Mouse (Mus musculus) forebrain, embryonic 14.5 days (tissue): Measurements from ENCODE around the gene Klhl6. TPM values are rescaled to one million over a fixed set of nuclear protein-coding genes. Genes with fewer than 3 reads are reported as not detected.
A peak's percentile ranks its signal among the peaks of the same experiment; 100 is the strongest.

Experiments
- ATAC-seq: fragments of 200-750 bp; cut with Nextera tagmentation; 2 replicates; pipeline ENCODE4 v1.8.0; 2017; ENCODE audit warnings: mild to moderate bottlenecking, moderate library complexity
- DNase-seq: peaks from one replicate; pipeline ENCODE4 v3.0.0-alpha.2; 2015; ENCODE audit warnings: low spot score
- H3K27ac ChIP-seq: fragments of 300-500 bp; sonication (generic); 2 replicates; pipeline ENCODE4 v1.5.1; 2014; ENCODE audit warnings: low read depth, mild to moderate bottlenecking, control low read depth, low read length, moderate library complexity
- H3K27me3 ChIP-seq: fragments of 300-500 bp; sonication (generic); replicated peaks from 2 replicates; pipeline ENCODE4 v1.6.1; 2014; ENCODE audit warnings: low read length, control low read depth, mixed read lengths; ENCODE audit not compliant: control insufficient read depth, insufficient read depth
- H3K36me3 ChIP-seq: fragments of 300-500 bp; sonication (generic); 2 replicates; pipeline ENCODE4 v1.6.1; 2014; ENCODE audit warnings: low read length, control low read depth; ENCODE audit not compliant: control insufficient read depth, insufficient read depth
- H3K4me1 ChIP-seq: fragments of 300-500 bp; sonication (generic); 2 replicates; pipeline ENCODE4 v1.6.1; 2014; ENCODE audit warnings: antibody characterized with exemption, low read length, control low read depth; ENCODE audit not compliant: control insufficient read depth, insufficient read depth
- H3K4me2 ChIP-seq: fragments of 300-500 bp; sonication (generic); 2 replicates; pipeline ENCODE4 v1.6.1; 2014; ENCODE audit warnings: mild to moderate bottlenecking, control low read depth, low read length
- H3K4me3 ChIP-seq: fragments of 300-500 bp; sonication (generic); 2 replicates; pipeline ENCODE4 v1.5.1; 2014; ENCODE audit warnings: low read depth, low read length, control low read depth
- H3K9ac ChIP-seq: fragments of 300-500 bp; sonication (generic); 2 replicates; pipeline ENCODE4 v1.6.1; 2014; ENCODE audit warnings: mild to moderate bottlenecking, low read length, control low read depth, moderate library complexity
- H3K9me3 ChIP-seq: fragments of 300-500 bp; sonication (generic); replicated peaks from 2 replicates; pipeline ENCODE4 v1.6.1; 2016; ENCODE audit warnings: low read length, control low read depth, mixed read lengths; ENCODE audit not compliant: control insufficient read depth
- WGBS: fragments of 180-500 bp; shearing (Covaris S2); extraction: QIAGEN DNeasy Blood & Tissue Kit; methylation state at CpG from one replicate; pipeline ENCODE4 v1.1.7; 2014; 5-methylcytosine and 5-hydroxymethylcytosine counted together
- polyA plus RNA-seq: library from polyadenylated mRNA; unstranded; fragments of >200 nt; fragmentation: Nextera tagmentation; extraction: Ambion mirVana; gene quantifications from 2 replicates; pipeline ENCODE4 v1.2.1, GENCODE M21; 2014

The Klhl6 gene
- polyA plus RNA-seq, 1 experiment from 2014 or later, result 3.7 TPM

DNA sequence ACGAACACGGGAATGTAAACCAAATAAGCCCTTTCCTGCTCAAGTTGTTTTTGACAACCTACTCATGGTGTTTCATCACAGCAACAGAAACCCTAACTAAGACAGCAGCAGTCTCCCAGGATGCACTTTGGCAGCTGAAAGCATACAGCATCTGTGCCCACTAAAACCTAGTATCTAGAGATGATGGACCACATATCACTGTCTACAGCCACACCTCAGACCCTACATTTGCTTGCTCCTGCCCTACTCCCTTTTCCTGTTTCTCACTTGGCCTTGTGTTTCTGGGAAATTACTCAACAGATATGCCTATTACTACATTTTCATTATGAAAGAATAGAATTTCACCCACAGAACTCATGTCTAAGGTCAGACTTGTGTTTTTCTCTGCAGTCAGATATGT, 70.3 kb downstream of the Klhl6 start:
- 86% methylated on average over 2 of the region's 2 CpGs for WGBS
- ATAC-seq (no peak), DNase-seq (no peak)
- Histone ChIP-seq H3K36me3 (no peaks in the 10 kb centered on the region), H3K9ac (no peak overlapping the region), H3K4me3 (no peak overlapping the region), H3K4me2 (no peak overlapping the region), H3K27me3 (no peaks in the 10 kb centered on the region), H3K4me1 (no peaks in the 10 kb centered on the region), H3K9me3 (no peaks in the 10 kb centered on the region), H3K27ac (no peak overlapping the region)

DNA sequence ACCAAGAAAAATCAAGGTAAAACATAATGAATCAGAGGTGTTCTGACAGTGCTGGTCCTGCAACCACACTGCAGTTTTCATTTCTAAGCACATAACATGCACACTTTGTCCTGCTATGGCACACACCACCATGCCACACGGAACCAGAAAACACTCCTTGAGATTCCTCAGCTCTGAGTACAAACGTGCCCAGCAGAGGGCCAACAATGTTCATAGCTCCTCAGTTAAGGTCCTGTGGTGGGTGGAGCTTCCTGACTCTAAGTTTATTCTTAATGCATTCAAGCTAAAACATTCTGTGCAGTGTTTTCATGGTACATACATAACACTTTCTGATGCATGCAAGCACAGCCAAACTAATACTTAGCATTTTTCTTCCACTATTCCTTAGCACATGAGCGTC, 74.5 kb downstream of the Klhl6 start:
- no peaks in the 10 kb centered on the region for H3K36me3 ChIP-seq
- H3K27ac ChIP-seq, result no peak overlapping the region
- no peak overlapping the region for H3K4me2 ChIP-seq
- no peaks in the 10 kb centered on the region for H3K9me3 ChIP-seq
- no peaks in the 10 kb centered on the region for H3K27me3 ChIP-seq
- no peak overlapping the region for H3K9ac ChIP-seq
- 61% methylated on average over 3 of the region's 3 CpGs for WGBS
- no peak for ATAC-seq
- DNase-seq, result no peak
- no peak overlapping the region for H3K4me3 ChIP-seq
- no peaks in the 10 kb centered on the region for H3K4me1 ChIP-seq

DNA sequence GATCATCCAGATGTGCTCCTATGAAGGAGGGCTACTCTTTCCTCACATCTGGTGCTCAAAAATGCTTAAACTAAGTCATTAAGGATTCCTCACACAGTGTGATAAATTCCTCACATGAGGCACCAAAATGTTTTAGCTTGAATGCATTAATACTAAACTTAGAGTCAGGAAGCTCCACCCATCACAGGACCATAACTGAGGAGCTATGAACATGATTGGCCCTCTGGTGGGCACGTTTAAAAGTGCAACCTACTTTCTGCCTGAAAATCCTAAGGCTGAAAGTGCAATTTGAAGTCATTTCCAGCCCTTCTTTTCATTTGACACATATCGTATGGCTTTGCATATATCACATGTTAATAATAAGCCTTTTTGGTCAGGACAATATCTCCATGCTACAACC, 75.7 kb downstream of the Klhl6 start:
- no peak overlapping the region for H3K9ac ChIP-seq
- H3K4me2 ChIP-seq, result no peak overlapping the region
- H3K4me1 ChIP-seq, result no peaks in the 10 kb centered on the region
- H3K36me3 ChIP-seq, result no peaks in the 10 kb centered on the region
- H3K9me3 ChIP-seq, result no peaks in the 10 kb centered on the region
- ATAC-seq (no peak), DNase-seq (peak; percentile 48)
- 39% methylated on average over 2 of the region's 2 CpGs for WGBS
- no peaks in the 10 kb centered on the region for H3K27me3 ChIP-seq
- no peak overlapping the region for H3K27ac ChIP-seq
- no peak overlapping the region for H3K4me3 ChIP-seq

DNA sequence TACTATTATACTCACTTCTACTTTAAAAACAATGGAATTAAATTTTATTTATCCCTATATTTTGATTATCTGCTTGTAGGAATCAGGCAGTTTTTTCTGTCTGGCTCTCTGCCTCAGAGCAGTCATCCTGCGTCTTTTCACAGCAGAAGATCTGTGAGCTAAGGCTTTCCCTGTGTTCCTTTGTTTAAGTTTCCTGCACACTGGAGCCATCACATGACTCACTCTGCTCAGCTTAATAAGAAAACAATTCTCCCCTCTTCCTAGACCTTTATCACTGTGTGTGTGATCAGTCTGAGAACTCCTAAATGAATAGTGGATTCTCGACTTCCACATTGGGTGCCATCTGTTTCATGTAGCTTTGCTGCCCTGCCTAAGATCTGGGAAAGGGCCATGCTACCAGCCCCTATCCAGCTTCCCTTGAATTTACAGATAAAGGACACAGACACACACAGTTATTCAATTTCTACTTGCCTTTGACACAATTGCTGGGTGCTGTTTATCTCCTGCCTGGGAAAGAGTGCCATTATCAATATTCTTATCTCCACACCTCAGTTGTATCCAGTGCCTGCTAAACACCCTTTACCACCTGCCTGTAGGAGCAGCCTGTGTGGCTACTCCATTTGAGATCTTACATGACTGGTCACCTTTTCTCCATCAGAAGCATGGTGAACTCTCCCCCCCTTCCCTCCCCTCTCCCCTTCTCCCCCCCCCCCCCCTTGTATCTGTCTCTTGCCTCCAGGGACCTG, 77.9 kb downstream of the Klhl6 start:
- Histone ChIP-seq H3K4me2 (no peak overlapping the region), H3K4me1 (no peaks in the 10 kb centered on the region), H3K36me3 (no peaks in the 10 kb centered on the region), H3K27ac (no peak overlapping the region), H3K9ac (no peak overlapping the region), H3K4me3 (no peak overlapping the region), H3K27me3 (no peaks in the 10 kb centered on the region), H3K9me3 (no peaks in the 10 kb centered on the region)
- no peak for ATAC-seq
- DNase-seq, result no peak
- 37% methylated on average over 2 of the region's 2 CpGs for WGBS

DNA sequence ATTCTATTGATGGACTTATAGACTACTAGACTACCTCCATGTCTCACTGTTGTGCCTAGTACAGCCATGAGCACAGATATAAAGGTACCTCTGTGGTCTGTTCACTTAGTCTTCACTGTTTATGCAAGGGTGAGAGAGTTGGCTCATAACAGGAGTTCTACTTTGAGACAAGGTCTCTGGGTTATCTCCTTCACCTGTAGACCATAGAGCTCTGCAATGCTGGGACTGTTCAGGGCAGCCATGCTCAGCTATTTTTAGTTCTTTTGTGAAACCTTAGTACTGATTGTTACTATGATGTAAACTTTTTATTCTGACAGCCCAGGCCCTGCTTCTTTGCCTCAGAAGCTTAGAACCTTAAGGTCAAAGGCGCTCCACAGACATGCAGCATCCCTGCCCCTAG, 79.0 kb downstream of the Klhl6 start:
- no peaks in the 10 kb centered on the region for H3K27me3 ChIP-seq
- H3K9ac ChIP-seq, result no peak overlapping the region
- no peaks in the 10 kb centered on the region for H3K9me3 ChIP-seq
- ATAC-seq (no peak), DNase-seq (no peak)
- no peak overlapping the region for H3K4me2 ChIP-seq
- H3K36me3 ChIP-seq, result no peaks in the 10 kb centered on the region
- WGBS, result 93% methylated on average over 1 of the region's 1 CpGs
- no peaks in the 10 kb centered on the region for H3K4me1 ChIP-seq
- no peak overlapping the region for H3K27ac ChIP-seq
- no peak overlapping the region for H3K4me3 ChIP-seq

Other genes starting within 250 kb of the Klhl6 start
- gene B3gnt5, start 222.8 kb downstream of the Klhl6 start, polyA plus RNA-seq, result 61.0 and 67.3 TPM in 2 replicates
- 70.8 and 82.2 TPM in 2 replicates for gene Klhl24, start 114.5 kb upstream of the Klhl6 start, polyA plus RNA-seq
- 15.5 and 19.5 TPM in 2 replicates for gene Yeats2, start 158.0 kb upstream of the Klhl6 start, polyA plus RNA-seq